Mouse (Mus musculus): ENCODE measurements around the gene Grin2c.

Gene Grin2c

GRCm38 (mm10) chr11:115283486-115283765, 16.4 kb upstream of the Grin2c start:
- peak; percentile 37 for DNase-seq (ENCODE audit: low read depth)

GRCm38 (mm10) chr11:115282723-115283485, 15.9 kb upstream of the Grin2c start:
- DNase-seq (ENCODE audit: low read depth) = peak; percentile 22

GRCm38 (mm10) chr11:115282295-115282694, 15.3 kb upstream of the Grin2c start:
- peak; percentile 17 for DNase-seq (ENCODE audit: low read depth)

GRCm38 (mm10) chr11:115279726-115280125, 12.7 kb upstream of the Grin2c start:
- peak; percentile 24 for DNase-seq (ENCODE audit: low read depth)

GRCm38 (mm10) chr11:115278176-115278575, 11.1 kb upstream of the Grin2c start:
- DNase-seq (ENCODE audit: low read depth) = no peak

GRCm38 (mm10) chr11:115277604-115277975, 10.5 kb upstream of the Grin2c start:
- DNase-seq (ENCODE audit: low read depth) = no peak

GRCm38 (mm10) chr11:115276780-115277603, 9.9 kb upstream of the Grin2c start, which contains the start of gene Fdxr:
Gene Fdxr, minus strand, starts transcription at chr11:115277050.
- peak; percentile 100 for DNase-seq (ENCODE audit: low read depth)

- no peak for DNase-seq (ENCODE audit: low read depth)
Measured at GRCm38 (mm10) chr11:115275954-115276353, 8.9 kb upstream of the Grin2c start.

GRCm38 (mm10) chr11:115275509-115275908, 8.5 kb upstream of the Grin2c start:
- peak; percentile 28 for DNase-seq (ENCODE audit: low read depth)

GRCm38 (mm10) chr11:115274771-115275170, 7.7 kb upstream of the Grin2c start:
- no peak for DNase-seq (ENCODE audit: low read depth)

GRCm38 (mm10) chr11:115274178-115274577, 7.1 kb upstream of the Grin2c start:
- DNase-seq (ENCODE audit: low read depth) = peak; percentile 74

- DNase-seq (ENCODE audit: low read depth) = no peak
Measured at GRCm38 (mm10) chr11:115273735-115274134, 6.7 kb upstream of the Grin2c start.

- DNase-seq (ENCODE audit: low read depth) = no peak
Measured at GRCm38 (mm10) chr11:115272894-115273498, 6.0 kb upstream of the Grin2c start.

- no peak for DNase-seq (ENCODE audit: low read depth)
Measured at GRCm38 (mm10) chr11:115271481-115271880, 4.4 kb upstream of the Grin2c start.

GRCm38 (mm10) chr11:115271052-115271451, 4.0 kb upstream of the Grin2c start:
- DNase-seq (ENCODE audit: low read depth) = no peak

GRCm38 (mm10) chr11:115270148-115270861, 3.3 kb upstream of the Grin2c start:
- peak; percentile 86 for DNase-seq (ENCODE audit: low read depth)

- DNase-seq (ENCODE audit: low read depth) = no peak
Measured at GRCm38 (mm10) chr11:115269330-115270066, 2.5 kb upstream of the Grin2c start.

GRCm38 (mm10) chr11:115267958-115268357, 915 bp upstream of the Grin2c start:
- no peak for DNase-seq (ENCODE audit: low read depth)

- no peak for DNase-seq (ENCODE audit: low read depth)
Measured at GRCm38 (mm10) chr11:115266400-115266778, 654 bp downstream of the Grin2c start.

- no peak for DNase-seq (ENCODE audit: low read depth)
Measured at GRCm38 (mm10) chr11:115265771-115266399, 1.2 kb downstream of the Grin2c start.

Data from NIH3T3 (cell line).